In the genomic region with DNA sequence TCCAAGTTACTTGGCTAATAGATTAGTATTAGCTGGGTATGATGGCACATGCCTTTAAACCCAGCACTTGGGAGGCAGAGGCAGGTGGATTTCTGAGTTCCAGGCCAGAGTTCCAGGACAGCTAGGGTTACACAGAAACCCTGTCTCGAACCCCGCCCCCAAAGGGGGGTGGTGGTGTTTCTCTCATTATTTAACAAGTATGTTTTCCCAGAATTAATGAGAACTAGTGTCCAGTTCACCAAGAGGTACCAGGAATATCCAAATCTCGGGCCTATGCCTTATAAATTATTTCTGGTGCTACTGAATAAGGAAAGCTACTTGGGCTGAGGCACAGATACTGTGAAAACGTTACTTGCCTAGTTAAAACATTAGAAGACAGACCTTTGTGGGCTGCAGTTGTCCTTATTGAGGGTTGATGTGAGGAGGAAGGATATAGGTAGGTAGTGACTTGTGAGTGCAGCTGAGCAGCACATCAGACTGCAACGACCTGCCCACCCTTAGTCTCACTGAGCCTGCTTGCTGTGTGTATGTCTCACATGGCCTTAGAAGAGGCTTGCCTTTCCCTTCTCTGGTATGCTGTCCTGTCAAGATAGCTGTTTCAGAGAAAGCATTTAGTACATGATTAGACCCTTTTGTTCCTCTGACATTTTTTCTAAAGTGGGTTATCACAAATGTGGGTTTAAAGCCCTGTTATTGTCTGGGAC, we compare ENCODE assay signal across 15 mouse cellular contexts. TPM values are rescaled to one million over a fixed set of nuclear protein-coding genes. Genes with fewer than 3 reads are reported as not detected.
DNase-seq lines count a peak whose midpoint lies in the region; ATAC-seq lines count a peak whose summit lies in the region.
"Had no signal": no experiment of that assay in that cellular context is flagged by ENCODE, and none has a peak within 500 bp of the region (broad histone marks: within the 10 kb centered on the region; RNA-seq: fewer than 3 reads in every experiment).

No protein-coding gene starts in this region.

- no peak overlapping the region for H3K27ac ChIP-seq in hindbrain, embryonic 14.5 days
- H3K27ac ChIP-seq in hindbrain, embryonic 13.5 days: no peak overlapping the region
- no peak overlapping the region; the same call in 1 of the 2 replicates for H3K27ac ChIP-seq in liver, embryonic 13.5 days
- H3K27ac ChIP-seq: embryonic facial prominence, embryonic 12.5 days had no signal

- no peaks in the 10 kb centered on the region for H3K9me3 ChIP-seq in hindbrain, embryonic 14.5 days (ENCODE audit: control insufficient read depth, low read length)
- H3K9me3 ChIP-seq in hindbrain, embryonic 13.5 days: no peaks in the 10 kb centered on the region
- H3K9me3 ChIP-seq in liver, embryonic 13.5 days (replicated peaks): no peaks in the 10 kb centered on the region
- H3K9me3 ChIP-seq: embryonic facial prominence, embryonic 12.5 days had no signal

- H3K9ac ChIP-seq in hindbrain, embryonic 14.5 days: no peak overlapping the region
- no peak overlapping the region for H3K9ac ChIP-seq in hindbrain, embryonic 13.5 days
- no peak overlapping the region for H3K9ac ChIP-seq in liver, embryonic 13.5 days
- H3K9ac ChIP-seq: embryonic facial prominence, embryonic 12.5 days had no signal

- peaks cover 3% of the 10 kb centered on the region; the same call in 1 of the 2 replicates for H3K4me1 ChIP-seq in hindbrain, embryonic 14.5 days (replicated peaks; ENCODE audit: control insufficient read depth, insufficient read depth, low read length)
- peaks cover 8% of the 10 kb centered on the region for H3K4me1 ChIP-seq in hindbrain, embryonic 13.5 days (replicated peaks)
- H3K4me1 ChIP-seq in liver, embryonic 13.5 days (replicated peaks): peaks cover 18% of the 10 kb centered on the region

- 36% methylated on average over 5 of the region's 5 CpGs for WGBS in hindbrain, embryonic 14.5 days
- 40% methylated on average over 5 of the region's 5 CpGs for WGBS in hindbrain, embryonic 13.5 days
- 29% methylated on average over 5 of the region's 5 CpGs for WGBS in liver, embryonic 13.5 days (ENCODE audit: insufficient replicate concordance)

- DNase-seq in hindbrain, embryonic 14.5 days (ENCODE audit: low spot score): no peak
- peak; percentile 39 for DNase-seq in 416B (ENCODE audit: low read depth)
- peak; percentile 51 for DNase-seq in R1 (ENCODE audit: low read depth, low spot score)
- no peak for DNase-seq in liver, embryonic 13.5 days
- no peak for DNase-seq in retina, embryonic 14.5 days (ENCODE audit: low spot score)
- no peak for DNase-seq in retina, postnatal 1 day
- no peak for DNase-seq in adrenal gland, adult (ENCODE audit: inconsistent age in 2 of 2, low spot score in 1 of 2)
- DNase-seq: cerebellum, adult 18-20 months; heart, adult 18-20 months; kidney, adult 9 months; layer of hippocampus, adult 9-11 months; left cerebral cortex, postnatal 4 days; lung, postnatal 36 days had no signal

- peaks cover 47% of the 10 kb centered on the region for H3K36me3 ChIP-seq in hindbrain, embryonic 14.5 days (replicated peaks; ENCODE audit: control insufficient read depth, insufficient read depth)
- peaks cover 33% of the 10 kb centered on the region for H3K36me3 ChIP-seq in hindbrain, embryonic 13.5 days
- H3K36me3 ChIP-seq in liver, embryonic 13.5 days: peaks cover 41% of the 10 kb centered on the region

- no peaks in the 10 kb centered on the region for H3K27me3 ChIP-seq in hindbrain, embryonic 14.5 days (ENCODE audit: control insufficient read depth, insufficient read depth, low read length)
- no peaks in the 10 kb centered on the region for H3K27me3 ChIP-seq in hindbrain, embryonic 13.5 days
- no peaks in the 10 kb centered on the region for H3K27me3 ChIP-seq in liver, embryonic 13.5 days
- H3K27me3 ChIP-seq: embryonic facial prominence, embryonic 12.5 days had no signal

- H3K4me3 ChIP-seq in hindbrain, embryonic 14.5 days (replicated peaks; ENCODE audit: low read length): no peak overlapping the region
- no peak overlapping the region for H3K4me3 ChIP-seq in hindbrain, embryonic 13.5 days
- H3K4me3 ChIP-seq in liver, embryonic 13.5 days (replicated peaks): no peak overlapping the region
- H3K4me3 ChIP-seq: embryonic facial prominence, embryonic 12.5 days had no signal

- no peak overlapping the region for H3K4me2 ChIP-seq in hindbrain, embryonic 14.5 days (replicated peaks)
- H3K4me2 ChIP-seq in hindbrain, embryonic 13.5 days: no peak overlapping the region
- H3K4me2 ChIP-seq in liver, embryonic 13.5 days: no peak overlapping the region
- H3K4me2 ChIP-seq: embryonic facial prominence, embryonic 12.5 days had no signal

- peak; percentile 28; the same call in 1 of the 2 replicates for ATAC-seq in hindbrain, embryonic 14.5 days (ENCODE audit: low FRiP score)
- no peak for ATAC-seq in hindbrain, embryonic 13.5 days (ENCODE audit: low FRiP score)
- ATAC-seq in liver, embryonic 13.5 days (ENCODE audit: low read depth): peak; percentile 60

RNA-seq across cellular contexts. Expression of gene Gpc5, which starts 43.0 kb away (rescaled TPM):
- polyA plus RNA-seq in hindbrain, embryonic 14.5 days (2014; fragmentation: Nextera tagmentation; extraction: Ambion mirVana): 11.9 and 12.3 TPM in 2 replicates
- 3.9 and 4.8 TPM in 2 replicates for polyA plus RNA-seq in hindbrain, embryonic 13.5 days (2015; fragmentation: Nextera tagmentation; extraction: Ambion mirVana)
- 0.05 TPM in 1 of 2 replicates, not detected in the other for polyA plus RNA-seq in liver, embryonic 13.5 days (2015; fragmentation: Nextera tagmentation; extraction: Ambion mirVana)

Comparison
In these comparisons a context has a peak if more than half of its experiments do, and no peak if none do; other contexts are left out.
1. DNase-seq: peak in 416B (single experiment) and R1 (single experiment); none in hindbrain, embryonic 14.5 days (single experiment), liver, embryonic 13.5 days (single experiment), retina, embryonic 14.5 days (single experiment), retina, postnatal 1 day (single experiment) and adrenal gland, adult (0 of 2).